Mouse (Mus musculus): ENCODE data around the gene Snx21. TPM values are rescaled to one million over a fixed set of nuclear protein-coding genes. Genes with fewer than 3 reads are reported as not detected.

Gene Snx21
- total RNA-seq, 2 experiments from 2014 or later, result 22.9 to 24.1 TPM

DNA sequence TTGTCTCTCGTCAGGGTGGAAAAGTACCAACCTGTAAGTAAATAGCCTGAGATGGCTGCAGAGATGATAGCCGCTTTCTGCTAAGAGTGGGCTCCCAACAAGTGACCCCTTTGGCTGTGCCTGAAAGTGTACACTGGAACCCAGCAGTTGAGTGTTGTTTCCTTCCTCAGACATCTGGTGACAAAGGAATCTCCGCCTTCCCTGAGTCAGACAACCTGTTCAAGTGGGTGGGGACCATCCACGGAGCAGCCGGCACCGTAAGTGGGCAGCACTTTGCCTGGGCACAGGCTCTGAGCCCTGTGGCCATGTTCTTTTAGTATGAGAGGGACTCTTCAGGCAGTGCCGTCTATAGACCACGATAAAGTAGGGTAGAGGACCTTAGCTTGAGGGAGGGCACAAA, 14.5 kb upstream of the Snx21 start:
- DNase-seq, result no peak

DNA sequence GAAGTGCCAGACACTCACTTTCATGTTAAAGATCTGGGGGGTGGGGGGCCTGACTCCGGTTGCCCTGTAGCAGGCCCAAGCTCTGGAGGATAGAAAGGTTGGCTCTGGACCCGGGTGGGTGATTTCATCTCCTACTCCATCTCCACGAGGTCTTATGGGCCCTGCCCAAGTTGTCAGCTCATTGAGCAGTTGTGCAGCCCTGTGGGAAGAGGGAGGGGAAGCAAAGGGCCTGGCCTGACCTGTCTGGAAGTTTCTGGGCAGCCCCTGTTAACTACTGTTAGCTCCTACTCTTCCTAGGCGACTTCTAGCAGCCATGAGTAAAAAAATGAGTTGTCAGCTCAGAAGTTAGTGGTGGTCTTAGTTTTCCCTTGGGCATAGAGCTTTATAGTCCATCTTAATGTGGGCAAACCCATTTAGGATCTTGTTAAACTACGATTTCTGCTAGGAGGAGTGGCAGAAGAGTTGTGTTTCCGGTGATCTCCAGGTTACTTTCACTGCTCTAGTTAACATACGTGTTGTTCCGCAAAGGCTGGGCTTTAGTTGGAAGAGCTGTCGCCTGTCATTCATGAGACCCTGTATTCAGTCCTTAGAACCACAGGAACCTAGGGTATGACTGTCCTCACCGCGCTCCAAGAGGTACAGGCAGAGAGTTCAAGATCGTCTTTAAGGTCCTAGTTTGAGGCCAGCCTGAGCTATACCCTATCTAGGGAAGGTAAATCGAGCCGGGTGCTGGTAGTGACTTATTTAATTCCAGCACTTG, 12.2 kb upstream of the Snx21 start:
- DNase-seq, result no peak

DNA sequence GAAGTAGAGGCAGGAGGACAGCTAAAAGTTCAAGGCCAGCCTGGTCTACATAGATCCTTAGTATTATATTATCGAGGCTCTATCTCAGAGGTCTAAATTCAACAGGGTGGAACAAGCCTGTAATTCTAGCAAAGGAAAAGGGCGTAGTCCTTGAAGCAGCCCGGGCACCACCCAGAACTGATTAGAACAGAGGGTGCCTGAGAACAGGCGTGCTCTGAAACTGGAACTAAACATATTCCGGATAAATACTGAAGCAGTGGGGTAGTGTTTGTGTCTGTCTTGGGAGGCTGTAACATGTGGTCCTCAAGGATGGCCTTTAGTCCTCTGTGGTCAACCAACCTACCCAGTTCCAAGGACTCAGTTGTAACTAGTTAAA, 11.6 kb upstream of the Snx21 start:
- DNase-seq, result no peak

- DNase-seq, result no peak
Measured at GRCm38 (mm10) chr2:164776130-164776529, 9.5 kb upstream of the Snx21 start.

DNA sequence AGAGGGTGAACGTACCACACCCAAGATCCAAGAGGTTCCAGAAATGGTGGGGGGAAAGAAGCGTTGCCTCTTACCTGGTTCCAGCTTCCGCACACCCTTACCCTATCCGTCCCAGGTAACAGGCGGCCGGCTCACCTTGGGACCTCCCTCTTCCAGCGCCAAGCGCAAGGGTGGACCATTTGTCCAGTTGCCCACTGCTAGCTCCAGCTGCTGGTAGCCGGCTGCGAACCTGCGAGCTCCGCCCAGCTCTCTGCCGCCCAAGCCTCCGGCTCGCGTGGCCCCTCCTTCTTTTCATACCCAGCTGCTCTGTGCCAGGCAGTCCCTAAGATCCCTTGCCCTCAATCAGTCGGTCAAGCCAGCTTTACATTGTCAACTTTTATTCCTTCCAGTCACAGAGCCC, 8.8 kb upstream of the Snx21 start:
- no peak for DNase-seq

DNA sequence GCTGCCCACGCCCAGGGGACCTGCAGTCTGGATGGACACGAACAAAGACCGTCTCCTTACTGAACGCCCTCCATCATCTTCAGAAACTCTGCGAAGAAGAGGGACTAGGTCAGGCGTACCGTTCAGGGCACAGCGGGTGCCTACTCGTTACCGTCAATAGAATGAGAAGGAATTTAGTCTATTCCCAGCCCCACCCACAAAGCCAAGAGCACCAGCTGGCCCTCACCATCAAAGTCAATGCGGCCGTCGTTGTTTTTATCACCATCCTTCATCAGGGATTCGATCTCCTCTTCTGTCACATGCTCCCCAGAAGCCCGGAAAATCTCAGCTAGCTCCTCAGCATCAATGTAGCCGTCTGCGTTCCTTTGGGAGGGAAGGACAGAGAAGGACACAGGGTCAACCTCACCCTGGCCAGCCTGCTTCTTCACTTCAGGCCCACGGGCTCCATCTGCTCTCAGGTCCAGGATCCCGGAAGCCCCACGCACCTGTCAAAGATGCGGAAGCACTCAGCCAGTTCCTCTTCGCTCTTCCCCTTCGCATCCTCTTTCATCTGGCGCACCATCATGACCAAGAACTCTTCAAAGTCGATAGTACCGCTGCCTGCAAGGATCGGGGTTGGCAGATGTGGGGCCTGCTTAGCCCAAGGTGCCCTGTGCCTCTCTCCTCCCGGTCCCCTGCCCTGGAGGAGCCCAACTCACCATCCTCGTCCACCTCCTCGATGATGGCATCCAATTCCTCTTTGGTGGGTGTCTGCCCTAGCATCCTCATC, 8.2 kb upstream of the Snx21 start:
- DNase-seq, result no peak

- no peak for DNase-seq
Measured at GRCm38 (mm10) chr2:164778015-164778287, 7.7 kb upstream of the Snx21 start.

DNA sequence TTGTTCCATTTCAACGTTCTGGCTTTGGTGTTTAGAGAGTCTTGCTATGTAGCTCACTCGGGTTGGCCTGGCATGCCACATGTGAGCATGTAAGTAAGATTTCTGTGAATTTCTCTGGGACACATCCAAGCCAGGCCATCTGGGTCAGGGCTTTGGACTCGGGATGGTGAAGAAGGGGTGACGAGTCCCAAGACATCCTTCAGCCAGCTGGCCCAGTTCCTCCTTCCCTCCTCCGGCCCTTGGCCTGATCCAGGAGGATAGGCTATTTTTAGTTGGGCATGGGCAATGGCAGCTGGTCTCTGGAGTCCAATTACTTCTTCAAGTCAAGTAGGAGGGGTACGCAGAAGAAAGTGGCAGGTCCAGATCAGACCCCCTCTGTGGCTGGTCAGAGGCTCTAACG, 6.8 kb upstream of the Snx21 start:
- no peak for DNase-seq

DNA sequence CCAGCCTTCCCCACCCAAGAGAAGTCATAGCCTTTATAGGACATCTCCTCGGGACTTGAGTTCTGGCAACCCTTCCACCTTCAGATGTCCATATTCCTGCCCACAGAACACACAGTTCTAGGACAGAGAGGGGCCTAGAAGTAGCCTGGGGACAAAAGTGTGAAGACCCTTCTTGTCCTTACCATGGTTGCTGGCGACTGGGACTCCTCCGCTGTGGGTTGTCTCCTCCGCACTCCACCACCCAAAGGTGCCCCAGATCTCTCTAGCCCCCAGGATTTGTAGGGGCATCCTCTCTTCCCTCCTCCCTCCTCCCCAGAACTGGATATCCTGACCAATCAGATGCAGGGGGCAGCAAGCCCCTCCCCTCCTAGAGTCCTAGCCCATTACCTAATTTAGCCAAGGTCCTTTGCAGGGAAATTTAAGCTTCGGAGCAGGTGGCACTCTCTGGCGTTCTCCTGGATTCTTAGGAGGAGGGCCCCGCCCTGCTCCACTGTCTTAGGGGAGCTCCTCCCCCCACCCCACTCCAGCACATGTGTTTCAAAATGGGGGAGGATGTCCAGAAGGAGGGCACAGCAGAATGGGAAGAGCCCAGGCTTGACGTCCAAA, 6.0 kb upstream of the Snx21 start, which contains the start of gene Tnnc2:
Gene Tnnc2 (minus strand): TSS at position 487 of the 606 bp plus-strand sequence.
- no peak for DNase-seq

DNA sequence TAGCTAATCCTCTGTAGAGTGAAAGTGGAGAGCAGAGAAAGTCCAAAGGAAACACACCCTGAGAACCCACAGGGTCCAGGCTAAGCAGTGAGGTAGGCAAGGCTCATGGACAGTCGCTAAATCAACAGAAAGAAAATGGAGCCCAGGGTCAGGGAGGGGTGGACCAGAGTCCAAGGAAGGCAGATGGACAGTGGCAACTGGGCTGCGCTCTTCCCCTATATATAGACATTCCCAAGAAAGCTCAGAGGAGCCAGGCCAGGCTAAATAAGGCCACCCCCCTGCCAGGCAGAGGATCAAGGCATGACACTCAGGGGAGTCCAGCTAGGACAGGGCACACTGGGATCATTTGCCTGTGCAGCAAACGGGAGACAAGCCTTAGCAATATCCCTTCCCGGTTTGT, 3.7 kb upstream of the Snx21 start:
- DNase-seq, result no peak

DNA sequence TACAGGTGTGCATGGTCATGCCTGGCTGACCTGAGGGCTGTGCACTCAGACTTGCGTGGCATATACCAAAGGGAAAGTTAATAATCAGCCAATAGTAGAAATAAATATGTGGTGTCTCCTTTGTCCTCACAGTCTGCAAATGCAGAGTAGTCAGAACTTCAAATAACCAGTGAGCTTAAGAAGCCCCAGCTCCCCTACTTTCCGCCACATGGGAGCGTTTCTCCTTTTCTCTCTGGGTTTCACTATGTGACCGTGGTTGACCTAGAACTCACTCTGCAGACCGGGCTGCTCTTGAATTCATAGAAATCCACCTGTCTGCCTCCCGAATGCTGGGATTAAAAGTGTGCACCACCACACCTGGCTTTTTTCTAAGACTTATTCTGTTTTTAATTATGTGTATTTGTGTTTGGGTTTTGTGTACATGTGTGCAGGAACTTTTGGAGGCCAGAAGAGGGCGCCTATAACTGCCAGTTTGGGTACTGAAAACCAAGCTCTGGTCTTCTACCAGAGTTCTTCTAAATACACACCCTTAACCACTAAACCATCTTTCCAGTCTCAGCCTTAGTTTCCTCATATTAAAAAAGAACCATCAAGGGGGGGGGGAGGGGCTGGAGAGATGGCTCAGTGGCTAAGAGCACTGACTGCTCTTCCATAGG, 1.6 kb upstream of the Snx21 start:
- no peak for DNase-seq

DNA sequence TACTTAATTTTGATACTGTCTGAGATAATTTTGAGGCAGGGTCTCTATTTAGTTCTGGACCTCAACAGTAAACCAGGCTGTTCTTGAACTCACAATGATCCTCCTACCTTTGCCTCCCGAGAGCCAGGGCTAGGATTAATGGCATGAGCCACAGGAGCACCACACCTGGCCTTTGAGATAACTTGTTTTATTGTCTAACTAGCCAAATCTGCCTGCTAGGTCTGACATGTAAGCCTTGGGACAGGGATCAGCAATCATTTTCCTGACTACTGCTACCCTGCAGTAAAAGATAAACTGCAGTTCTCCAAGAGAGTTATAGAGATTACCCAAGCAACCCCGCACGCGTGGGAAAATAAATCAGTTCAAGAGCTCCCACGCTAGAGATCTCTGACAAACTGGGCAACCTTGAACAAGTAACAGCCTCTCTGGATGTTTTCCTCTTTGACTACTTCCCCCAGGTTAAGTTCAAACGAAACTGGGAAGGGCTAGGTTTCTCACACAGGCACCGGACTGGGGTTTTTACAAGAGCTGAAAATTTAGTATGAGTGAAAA, 678 bp upstream of the Snx21 start:
- no peak for DNase-seq

- DNase-seq, result no peak
Measured at GRCm38 (mm10) chr2:164786388-164786885, 814 bp downstream of the Snx21 start.

- no peak for DNase-seq
Measured at GRCm38 (mm10) chr2:164787032-164787431, 1.4 kb downstream of the Snx21 start.

DNA sequence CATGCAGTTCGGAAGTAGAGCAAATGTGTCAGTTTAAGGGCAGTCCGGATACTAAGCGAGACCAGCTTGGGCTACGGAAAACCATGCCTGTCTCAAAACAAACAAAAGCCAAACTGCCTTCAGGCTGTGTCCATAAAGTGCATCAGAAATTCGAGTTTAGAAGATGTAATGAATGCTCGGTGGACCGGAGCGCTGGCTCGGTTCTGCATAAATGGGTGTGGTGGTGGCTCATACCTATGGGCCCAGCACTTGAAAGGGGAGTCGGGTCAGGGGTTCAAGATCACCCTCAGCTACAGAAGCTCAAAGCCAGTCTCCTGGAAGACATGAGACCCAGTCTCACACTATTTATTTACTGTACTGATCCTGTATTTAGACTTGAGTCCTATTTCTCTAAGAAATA, 2.2 kb downstream of the Snx21 start:
- no peak for DNase-seq

- DNase-seq, result no peak
Measured at GRCm38 (mm10) chr2:164788411-164788810, 2.8 kb downstream of the Snx21 start.

DNA sequence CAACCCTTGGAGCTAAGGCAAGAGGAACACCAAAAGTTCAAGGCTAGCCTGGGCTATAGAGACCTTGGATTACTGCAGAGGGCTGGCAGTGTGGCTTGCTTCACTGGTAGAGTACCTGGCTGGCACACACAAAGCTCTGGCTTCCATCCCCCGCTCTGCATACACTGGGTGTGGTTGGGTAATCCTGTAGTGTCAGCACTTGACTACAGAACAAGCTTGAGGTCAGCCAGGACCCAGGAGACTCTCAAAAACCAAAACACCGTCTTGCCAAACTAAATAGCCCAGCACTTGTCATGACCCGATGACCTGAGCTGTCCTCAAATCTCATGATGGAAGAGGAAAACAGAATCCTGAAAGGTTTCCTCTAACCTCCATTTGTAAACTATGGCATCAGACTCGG, 4.8 kb downstream of the Snx21 start:
- no peak for DNase-seq

- DNase-seq, result no peak
Measured at GRCm38 (mm10) chr2:164791841-164792261, 6.2 kb downstream of the Snx21 start.

DNA sequence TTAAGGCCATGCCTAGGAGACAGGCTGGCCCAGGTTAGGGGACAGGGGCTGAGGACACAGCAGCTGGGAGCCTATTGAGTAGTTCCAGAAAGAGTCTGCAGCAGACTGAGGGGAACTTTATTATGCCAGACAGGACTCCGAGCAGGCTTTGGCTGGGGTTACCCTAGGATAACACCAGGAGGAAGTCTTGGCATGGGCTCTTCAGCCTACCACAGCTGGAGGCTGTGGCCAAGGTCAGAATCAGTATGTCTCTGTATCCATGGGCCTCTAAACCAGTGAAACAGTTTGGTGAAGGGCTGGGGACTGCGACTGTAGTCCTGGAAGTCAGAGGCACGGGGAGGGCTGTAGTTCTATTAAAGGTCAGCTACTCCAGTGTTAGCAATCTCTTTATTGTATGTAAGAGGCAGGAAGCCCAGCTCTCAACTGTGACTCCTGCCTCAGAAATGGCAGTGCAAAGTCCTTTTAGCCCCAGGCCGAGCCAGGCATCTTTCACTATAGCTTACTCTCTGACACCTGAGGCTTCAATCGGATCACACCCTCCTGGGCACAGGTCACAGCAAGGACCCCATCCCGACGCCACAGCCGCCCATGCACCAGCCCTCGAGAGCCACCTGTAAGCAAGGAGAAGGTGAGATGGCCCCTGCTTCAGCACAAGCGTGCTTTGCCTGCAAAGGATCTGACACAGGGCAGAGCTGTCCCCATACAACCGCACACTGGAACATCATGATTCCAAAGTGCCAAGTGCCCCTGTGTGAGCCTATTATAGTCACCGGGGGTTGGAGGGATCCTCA, 7.0 kb downstream of the Snx21 start:
- DNase-seq, result no peak

GRCm38 (mm10) chr2:164793236-164793635, 7.6 kb downstream of the Snx21 start:
- peak; percentile 75 for DNase-seq

GRCm38 (mm10) chr2:164793772-164794171, 8.1 kb downstream of the Snx21 start:
- no peak for DNase-seq

- DNase-seq, result peak; percentile 92
Measured at GRCm38 (mm10) chr2:164794293-164794692, 8.7 kb downstream of the Snx21 start.

Measured in heart, postnatal 4 days (tissue).